Mouse (Mus musculus): ENCODE results near the gene Dgkd.

- no peak for TF ChIP-seq CTCF (IDR thresholded peaks at IDR 0.05; ENCODE audit: borderline replicate concordance, insufficient read depth, low read length)
- no peak for TF ChIP-seq POLR2A (IDR thresholded peaks at IDR 0.05; ENCODE audit: low read depth, low read length)
Observed at GRCm38 (mm10) chr1:87902186-87902585, 49.1 kb downstream of the Dgkd start.
